Mouse (Mus musculus) leukemia stem cell, adult 10-12 weeks (primary cell): ENCODE results near the gene Olfr832. TPM values are rescaled to one million over a fixed set of nuclear protein-coding genes. Genes with fewer than 3 reads are reported as not detected.

Source experiments
- polyA plus RNA-seq: library from polyadenylated mRNA; stranded (reverse); fragments of >175 nt; gene quantifications from 2 replicates; pipeline ENCODE4 v1.2.3, GENCODE M21; 2012; ENCODE audit warnings: low replicate concordance

The Olfr832 gene
- not detected in 2 replicates for polyA plus RNA-seq

DNA sequence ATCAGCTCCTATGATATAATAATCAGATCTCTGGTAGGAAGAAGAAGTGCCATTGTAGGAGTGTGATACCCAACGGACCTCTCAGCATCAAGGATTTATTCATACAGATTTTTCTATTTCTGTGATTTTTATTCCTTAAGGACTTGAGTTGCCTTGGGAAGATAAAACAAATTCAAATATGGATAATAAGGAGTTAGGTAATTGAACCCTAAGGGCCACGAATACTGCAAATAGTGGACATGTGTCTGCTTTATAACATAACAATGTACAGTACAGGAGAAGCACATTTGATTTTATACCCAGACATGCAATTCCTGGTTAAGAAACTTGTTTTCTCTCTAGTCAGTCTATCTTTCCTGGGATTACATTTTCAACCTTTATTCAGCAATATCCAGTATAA, at the start of gene Olfr832:
Olfr832 (plus strand) TSS at position 301 of the 400 bp plus-strand sequence.

DNA sequence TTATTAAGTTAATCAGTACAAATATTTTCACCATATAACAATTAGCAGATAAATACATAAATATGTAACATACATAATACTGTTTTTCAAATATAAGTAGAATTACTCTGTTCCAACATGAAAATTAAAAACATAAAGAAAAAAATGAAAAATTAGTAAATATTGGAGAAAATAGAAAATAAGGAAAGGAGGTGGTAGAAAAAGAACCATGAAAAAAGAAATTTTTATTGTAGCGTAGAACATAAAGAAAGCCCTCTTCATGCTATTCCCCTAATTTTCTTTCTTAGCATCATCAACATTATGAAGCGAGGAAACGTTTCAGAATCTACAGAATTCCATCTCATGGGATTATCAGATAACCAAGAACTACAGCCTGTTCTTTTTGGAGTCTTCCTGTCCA, 50.8 kb downstream of the Olfr832 start, which contains the start of gene Olfr834:
Olfr834 (plus strand) TSS at position 301 of the 400 bp plus-strand sequence.

Other genes with a start within 250 kb of the Olfr832 start
- gene Olfr24, start 173.1 kb upstream of the Olfr832 start, polyA plus RNA-seq: not detected in 2 replicates
- not detected in 2 replicates for gene Olfr828, start 117.6 kb upstream of the Olfr832 start, polyA plus RNA-seq
- gene Olfr829, start 82.2 kb upstream of the Olfr832 start, polyA plus RNA-seq: not detected in 2 replicates
- gene Olfr830, start 62.4 kb upstream of the Olfr832 start, polyA plus RNA-seq: not detected in 2 replicates
- gene Olfr834, start 50.9 kb downstream of the Olfr832 start, polyA plus RNA-seq: not detected in 2 replicates
- gene Olfr835, start 95.6 kb downstream of the Olfr832 start, polyA plus RNA-seq: not detected in 2 replicates
- not detected in 2 replicates for gene Olfr836, start 183.3 kb downstream of the Olfr832 start, polyA plus RNA-seq
- not detected in 2 replicates for gene Olfr837, start 199.2 kb downstream of the Olfr832 start, polyA plus RNA-seq
- gene Olfr839-ps1, start 240.2 kb downstream of the Olfr832 start, polyA plus RNA-seq: not detected in 2 replicates